Mouse (Mus musculus) kidney, adult 2 months (tissue): ENCODE results near the gene C1ra.

Experiments used
- CTCF ChIP-seq: fragments of 200-500 bp; conservative IDR thresholded peaks from 2 replicates; pipeline ENCODE4 v1.5.1; 2011; ENCODE audit warnings: low read depth, mild to moderate bottlenecking, control low read depth, low read length, moderate library complexity, mixed read lengths; ENCODE audit not compliant: insufficient read depth, insufficient read length
- POLR2A ChIP-seq: fragments of 200-500 bp; IDR thresholded peaks from one replicate; pipeline ENCODE4 v1.6.1; 2011; ENCODE audit warnings: low read depth, low read length, control low read depth

GRCm38 (mm10) chr6:124476216-124476615 is 36.0 kb upstream of the C1ra start:
- TF ChIP-seq CTCF (no peak), POLR2A (no peak)
